ENCODE assay signal across 27 mouse cellular contexts in the genomic region with DNA sequence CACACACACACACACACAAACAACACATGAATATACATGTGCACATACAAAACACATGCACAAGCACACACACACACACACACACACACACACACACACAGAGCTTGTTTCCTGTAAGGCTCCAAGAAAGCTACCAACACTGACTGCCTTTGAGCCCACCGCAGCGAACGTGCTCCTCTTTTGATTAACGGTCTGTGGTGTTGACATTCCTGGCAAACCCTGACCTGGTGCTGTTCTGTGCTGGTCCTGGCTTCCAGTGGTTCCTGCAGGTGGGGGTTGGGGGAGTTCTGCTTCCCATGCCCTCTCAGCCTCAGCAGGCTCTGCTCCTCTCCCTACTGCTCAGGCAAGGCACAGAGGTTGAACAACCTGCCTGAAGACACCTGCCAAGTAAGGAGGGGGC. TPM values are rescaled to one million over a fixed set of nuclear protein-coding genes. Genes with fewer than 3 reads are reported as not detected.
DNase-seq lines count a peak whose midpoint lies in the region; ATAC-seq and TF ChIP-seq lines count a peak whose summit lies in the region.
"Had no signal": no experiment of that assay in that cellular context is flagged by ENCODE, and none has a peak within 500 bp of the region (broad histone marks: within the 10 kb centered on the region; RNA-seq: fewer than 3 reads in every experiment).

No protein-coding gene starts in this region.

- H3K9ac ChIP-seq in heart, embryonic 13.5 days: peak overlapping the region; percentile 28; the same call in 1 of the 2 replicates
- H3K9ac ChIP-seq in liver, embryonic 11.5 days (ENCODE audit: low read depth, low read length): no peak overlapping the region
- no peak overlapping the region for H3K9ac ChIP-seq in liver, postnatal 0 days (replicated peaks)
- H3K9ac ChIP-seq in ES-Bruce4 (ENCODE audit: low read depth, poor library complexity, severe bottlenecking): no peak overlapping the region
- H3K9ac ChIP-seq: limb, embryonic 15.5 days; stomach, embryonic 15.5 days had no signal

- peaks cover 45% of the 10 kb centered on the region for H3K4me1 ChIP-seq in heart, embryonic 13.5 days
- H3K4me1 ChIP-seq in liver, embryonic 11.5 days (replicated peaks; ENCODE audit: control insufficient read depth, insufficient read depth, low read length): peaks cover 18% of the 10 kb centered on the region
- 0 out of 2 replicates have a peak, but pooled peaks cover 5% of the 10 kb centered on the region for H3K4me1 ChIP-seq in liver, postnatal 0 days (ENCODE audit: insufficient read depth)
- H3K4me1 ChIP-seq in ES-Bruce4 (ENCODE audit: control insufficient read depth, insufficient read depth, low read length): peaks cover 11% of the 10 kb centered on the region
- H3K4me1 ChIP-seq in embryonic facial prominence, embryonic 10.5 days: peaks cover 58% of the 10 kb centered on the region

- H3K4me3 ChIP-seq in heart, embryonic 13.5 days: no peak overlapping the region
- H3K4me3 ChIP-seq in liver, embryonic 11.5 days (ENCODE audit: low read depth, low read length): no peak overlapping the region
- H3K4me3 ChIP-seq in liver, postnatal 0 days (ENCODE audit: low read depth, low read length): no peak overlapping the region
- H3K4me3 ChIP-seq in ES-Bruce4 (ENCODE audit: low read depth, low read length): no peak overlapping the region
- H3K4me3 ChIP-seq in embryonic facial prominence, embryonic 10.5 days: no peak overlapping the region
- H3K4me3 ChIP-seq in gastrocnemius, adult 2 months: no peak overlapping the region
- H3K4me3 ChIP-seq: forebrain, embryonic 13.5 days; limb, embryonic 15.5 days; myocyte; stomach, embryonic 15.5 days had no signal

- WGBS in heart, embryonic 13.5 days: 15% methylated on average over 4 of the region's 4 CpGs
- 31% methylated on average over 4 of the region's 4 CpGs for WGBS in liver, embryonic 11.5 days
- 19% methylated on average over 4 of the region's 4 CpGs for WGBS in liver, postnatal 0 days (ENCODE audit: insufficient replicate concordance)
- 43% methylated on average over 4 of the region's 4 CpGs for whole genome bisulfite sequencing in embryonic facial prominence, embryonic 10.5 days

- TF ChIP-seq EP300 in liver, postnatal 0 days (IDR thresholded peaks at IDR 0.05; ENCODE audit: low read depth): no peak
- 0 out of 2 replicates have a peak, but pooled peaks have one; percentile 36 for TF ChIP-seq EP300 in ES-Bruce4 (IDR thresholded peaks at IDR 0.05; ENCODE audit: insufficient read depth, low read depth, low read length)

- no peaks in the 10 kb centered on the region for H3K27me3 ChIP-seq in heart, embryonic 13.5 days (replicated peaks)
- no peaks in the 10 kb centered on the region; the same call in 1 of the 2 replicates for H3K27me3 ChIP-seq in liver, embryonic 11.5 days (replicated peaks; ENCODE audit: control insufficient read depth, insufficient read depth, low read length)
- H3K27me3 ChIP-seq in liver, postnatal 0 days (ENCODE audit: insufficient read depth, low read length): no peaks in the 10 kb centered on the region
- H3K27me3 ChIP-seq in ES-Bruce4 (ENCODE audit: control insufficient read depth, insufficient read depth, low read length, poor library complexity, severe bottlenecking): no peaks in the 10 kb centered on the region
- 0 out of 2 replicates have a peak, but pooled peaks cover 7% of the 10 kb centered on the region for H3K27me3 ChIP-seq in embryonic facial prominence, embryonic 10.5 days (replicated peaks; ENCODE audit: low read depth, poor library complexity, severe bottlenecking)
- H3K27me3 ChIP-seq: forebrain, embryonic 13.5 days; limb, embryonic 15.5 days; stomach, embryonic 15.5 days had no signal

- no peak overlapping the region for H3K4me2 ChIP-seq in heart, embryonic 13.5 days
- no peak overlapping the region for H3K4me2 ChIP-seq in liver, embryonic 11.5 days
- no peak overlapping the region for H3K4me2 ChIP-seq in liver, postnatal 0 days (ENCODE audit: low read depth, low read length)
- H3K4me2 ChIP-seq: forebrain, embryonic 13.5 days; heart, embryonic 11.5 days; limb, embryonic 15.5 days; stomach, embryonic 15.5 days had no signal

- no peak for TF ChIP-seq POLR2A in ES-Bruce4 (IDR thresholded peaks at IDR 0.05; ENCODE audit: insufficient read depth, low read length)

- intact Hi-C loops in heart, postnatal 36 days (cut with DNase I): no loop called here
- intact Hi-C loops in gastrocnemius, adult 2 months (cut with DNase I): no loop called here

- H3K27ac ChIP-seq in heart, embryonic 13.5 days (replicated peaks): peak overlapping the region; percentile 82; the same call in 1 of the 2 replicates
- peak overlapping the region; percentile 38; the same call in 1 of the 2 replicates for H3K27ac ChIP-seq in liver, embryonic 11.5 days (ENCODE audit: low read depth, low read length)
- no peak overlapping the region for H3K27ac ChIP-seq in liver, postnatal 0 days (ENCODE audit: low read depth)
- H3K27ac ChIP-seq in ES-Bruce4 (ENCODE audit: insufficient read depth, low read length): no peak overlapping the region
- H3K27ac ChIP-seq in embryonic facial prominence, embryonic 10.5 days (replicated peaks): peak overlapping the region; percentile 66; the same call in 1 of the 2 replicates
- no peak overlapping the region for H3K27ac ChIP-seq in gastrocnemius, adult 2 months
- H3K27ac ChIP-seq: forebrain, embryonic 13.5 days; kidney, postnatal 0 days; limb, embryonic 15.5 days; stomach, embryonic 15.5 days had no signal

- TF ChIP-seq CTCF in liver, postnatal 0 days (IDR thresholded peaks at IDR 0.05; ENCODE audit: low read depth): no peak
- no peak for TF ChIP-seq CTCF in ES-Bruce4 (IDR thresholded peaks at IDR 0.05; ENCODE audit: low read depth, low read length)
- no peak for TF ChIP-seq CTCF in gastrocnemius, adult 2 months (IDR thresholded peaks at IDR 0.05)

- H3K36me3 ChIP-seq in heart, embryonic 13.5 days: no peaks in the 10 kb centered on the region
- H3K36me3 ChIP-seq in liver, embryonic 11.5 days (ENCODE audit: control insufficient read depth, insufficient read depth, low read length): no peaks in the 10 kb centered on the region
- no peaks in the 10 kb centered on the region for H3K36me3 ChIP-seq in liver, postnatal 0 days (replicated peaks; ENCODE audit: insufficient read depth, low read length)
- H3K36me3 ChIP-seq in ES-Bruce4 (ENCODE audit: control insufficient read depth, insufficient read depth, low read length, poor library complexity, severe bottlenecking): no peaks in the 10 kb centered on the region
- H3K36me3 ChIP-seq in embryonic facial prominence, embryonic 10.5 days (replicated peaks): no peaks in the 10 kb centered on the region
- H3K36me3 ChIP-seq: limb, embryonic 15.5 days; stomach, embryonic 15.5 days had no signal

- ATAC-seq in heart, embryonic 13.5 days (ENCODE audit: extremely low read depth, insufficient number of reproducible peaks, low FRiP score, low TSS enrichment): no peak
- no peak for ATAC-seq in liver, embryonic 11.5 days (replicated peaks; ENCODE audit: low FRiP score)
- ATAC-seq in liver, postnatal 0 days: no peak
- ATAC-seq: forebrain, embryonic 13.5 days; inflammation-experienced regulatory T-cells, adult 6 months; Patski had no signal

- no peak for DNase-seq in heart, postnatal 36 days
- DNase-seq in liver, embryonic 11.5 days (ENCODE audit: low spot score): no peak
- DNase-seq in liver, postnatal 0 days: no peak
- no peak for DNase-seq in embryonic facial prominence, embryonic 10.5 days (ENCODE audit: low spot score)
- no peak for DNase-seq in gastrocnemius, adult 18-20 months (ENCODE audit: low spot score)
- DNase-seq in gastrocnemius, adult 2 months: no peak
- DNase-seq: adrenal gland, postnatal 14 days; cerebellum, adult 9-11 months; heart, postnatal 14 days; lung, adult 2 months; lung, postnatal 36 days; right cerebral cortex, postnatal 25 days; thymus, adult 2 months had no signal

- no peaks in the 10 kb centered on the region for H3K9me3 ChIP-seq in heart, embryonic 13.5 days
- H3K9me3 ChIP-seq in liver, embryonic 11.5 days (ENCODE audit: control insufficient read depth, low read length): no peaks in the 10 kb centered on the region
- H3K9me3 ChIP-seq in liver, postnatal 0 days (ENCODE audit: low read length): no peaks in the 10 kb centered on the region
- H3K9me3 ChIP-seq in ES-Bruce4 (replicated peaks; ENCODE audit: control insufficient read depth, insufficient read depth, low read length, poor library complexity, severe bottlenecking): no peaks in the 10 kb centered on the region
- no peaks in the 10 kb centered on the region for H3K9me3 ChIP-seq in embryonic facial prominence, embryonic 10.5 days
- H3K9me3 ChIP-seq: forebrain, embryonic 13.5 days; limb, embryonic 15.5 days; stomach, embryonic 15.5 days had no signal

RNA-seq across cellular contexts. Expression of gene Apol7a, which starts 45.1 kb away (rescaled TPM):
- 0.15 and 0.33 TPM in 2 replicates for polyA plus RNA-seq in heart, embryonic 13.5 days (2015; fragmentation: Nextera tagmentation; extraction: Ambion mirVana)
- under 1 TPM; 0.11 to 0.17 TPM for total RNA-seq in heart, postnatal 36 days (2021)
- not detected in 2 replicates for polyA plus RNA-seq in liver, embryonic 11.5 days (2014; fragmentation: Nextera tagmentation; extraction: Ambion mirVana)
- polyA plus RNA-seq in liver, postnatal 0 days (2015; fragmentation: Nextera tagmentation; extraction: Ambion mirVana): 17.6 and 20.8 TPM in 2 replicates
- not detected in 2 replicates for polyA plus RNA-seq in ES-Bruce4 (2011; ENCODE audit: insufficient read depth, insufficient read length, low read depth, missing spikeins)
- polyA plus RNA-seq in embryonic facial prominence, embryonic 10.5 days (2016; fragmentation: Nextera tagmentation; extraction: Ambion mirVana): not detected in 2 replicates
- total RNA-seq in gastrocnemius, adult 18-20 months (2021): 1 to 10 TPM in 1 of 2 experiments, under 1 TPM in 1; 0.76 to 1.1 TPM
- 1 to 10 TPM in 1 of 2 experiments, under 1 TPM in 1; 0.31 to 1.2 TPM for total RNA-seq in gastrocnemius, adult 2 months (2021)
- total RNA-seq: layer of hippocampus, postnatal 25 days; megakaryocyte-erythroid progenitor cell, adult 5-6 weeks had no signal
- polyA plus RNA-seq: brain, embryonic 14.5 days; forebrain, embryonic 13.5 days; inflammation-experienced regulatory T-cells, adult 6 months; Patski had no signal

RNA-seq across cellular contexts. Expression of gene Rbfox2, which starts 47.0 kb away (rescaled TPM):
- 64.8 and 69.1 TPM in 2 replicates for polyA plus RNA-seq in heart, embryonic 13.5 days (2015; fragmentation: Nextera tagmentation; extraction: Ambion mirVana)
- total RNA-seq in heart, postnatal 36 days (2021): 100 to 1,000 TPM in 1 of 2 experiments, 10 to 100 TPM in 1; 91.7 to 107 TPM
- polyA plus RNA-seq in liver, embryonic 11.5 days (2014; fragmentation: Nextera tagmentation; extraction: Ambion mirVana): 24.3 and 26.6 TPM in 2 replicates
- polyA plus RNA-seq in liver, postnatal 0 days (2015; fragmentation: Nextera tagmentation; extraction: Ambion mirVana): 6.9 and 7.0 TPM in 2 replicates
- 78.1 and 78.3 TPM in 2 replicates for polyA plus RNA-seq in ES-Bruce4 (2011; ENCODE audit: insufficient read depth, insufficient read length, low read depth, missing spikeins)
- polyA plus RNA-seq in embryonic facial prominence, embryonic 10.5 days (2016; fragmentation: Nextera tagmentation; extraction: Ambion mirVana): 60.7 and 61.9 TPM in 2 replicates
- total RNA-seq in gastrocnemius, adult 18-20 months (2021): 10 to 100 TPM; 55.1 to 60.4 TPM
- total RNA-seq in gastrocnemius, adult 2 months (2021): 10 to 100 TPM; 48.2 to 78.6 TPM
- polyA plus RNA-seq: inflammation-experienced regulatory T-cells, adult 6 months had no signal

RNA-seq across cellular contexts. Expression of gene Apol9a, which starts 57.2 kb away (rescaled TPM):
- 0.60 and 0.96 TPM in 2 replicates for polyA plus RNA-seq in heart, embryonic 13.5 days (2015; fragmentation: Nextera tagmentation; extraction: Ambion mirVana)
- total RNA-seq in heart, postnatal 36 days (2021): under 1 TPM in 1 of 2 experiments, not detected in 1; 0.27 TPM
- not detected in 2 replicates for polyA plus RNA-seq in liver, embryonic 11.5 days (2014; fragmentation: Nextera tagmentation; extraction: Ambion mirVana)
- 0.34 and 0.81 TPM in 2 replicates for polyA plus RNA-seq in liver, postnatal 0 days (2015; fragmentation: Nextera tagmentation; extraction: Ambion mirVana)
- polyA plus RNA-seq in ES-Bruce4 (2011; ENCODE audit: insufficient read depth, insufficient read length, low read depth, missing spikeins): not detected in 2 replicates
- not detected in 2 replicates for polyA plus RNA-seq in embryonic facial prominence, embryonic 10.5 days (2016; fragmentation: Nextera tagmentation; extraction: Ambion mirVana)
- not detected for total RNA-seq in gastrocnemius, adult 18-20 months (2021)
- not detected for total RNA-seq in gastrocnemius, adult 2 months (2021)
- total RNA-seq: gastrocnemius, postnatal 4 days; layer of hippocampus, postnatal 25 days had no signal
- polyA plus RNA-seq: forebrain, embryonic 13.5 days; limb, embryonic 15.5 days had no signal

Comparison
In these comparisons a context has a peak if more than half of its experiments do, and no peak if none do; other contexts are left out.
1. H3K27ac ChIP-seq: peak in heart, embryonic 13.5 days (single experiment), liver, embryonic 11.5 days (single experiment) and embryonic facial prominence, embryonic 10.5 days (single experiment); none in liver, postnatal 0 days (single experiment), ES-Bruce4 (single experiment) and gastrocnemius, adult 2 months (single experiment).
2. RNA of gene Apol7a, which starts 45.1 kb away (polyA plus RNA-seq): 17.6 to 20.8 TPM in liver, postnatal 0 days; 0.15 to 0.33 TPM in heart, embryonic 13.5 days, not detected in liver, embryonic 11.5 days, not detected in ES-Bruce4 and not detected in embryonic facial prominence, embryonic 10.5 days; every median in the first group is over 10 times any median in the second.